Mouse (Mus musculus) spleen, adult 12 weeks (tissue): ENCODE results near the gene Fam204a.

Source experiments
- DNase-seq: peaks from one replicate; pipeline ENCODE4 v3.0.0; 2022; ENCODE audit warnings: low spot score

Gene Fam204a

DNA sequence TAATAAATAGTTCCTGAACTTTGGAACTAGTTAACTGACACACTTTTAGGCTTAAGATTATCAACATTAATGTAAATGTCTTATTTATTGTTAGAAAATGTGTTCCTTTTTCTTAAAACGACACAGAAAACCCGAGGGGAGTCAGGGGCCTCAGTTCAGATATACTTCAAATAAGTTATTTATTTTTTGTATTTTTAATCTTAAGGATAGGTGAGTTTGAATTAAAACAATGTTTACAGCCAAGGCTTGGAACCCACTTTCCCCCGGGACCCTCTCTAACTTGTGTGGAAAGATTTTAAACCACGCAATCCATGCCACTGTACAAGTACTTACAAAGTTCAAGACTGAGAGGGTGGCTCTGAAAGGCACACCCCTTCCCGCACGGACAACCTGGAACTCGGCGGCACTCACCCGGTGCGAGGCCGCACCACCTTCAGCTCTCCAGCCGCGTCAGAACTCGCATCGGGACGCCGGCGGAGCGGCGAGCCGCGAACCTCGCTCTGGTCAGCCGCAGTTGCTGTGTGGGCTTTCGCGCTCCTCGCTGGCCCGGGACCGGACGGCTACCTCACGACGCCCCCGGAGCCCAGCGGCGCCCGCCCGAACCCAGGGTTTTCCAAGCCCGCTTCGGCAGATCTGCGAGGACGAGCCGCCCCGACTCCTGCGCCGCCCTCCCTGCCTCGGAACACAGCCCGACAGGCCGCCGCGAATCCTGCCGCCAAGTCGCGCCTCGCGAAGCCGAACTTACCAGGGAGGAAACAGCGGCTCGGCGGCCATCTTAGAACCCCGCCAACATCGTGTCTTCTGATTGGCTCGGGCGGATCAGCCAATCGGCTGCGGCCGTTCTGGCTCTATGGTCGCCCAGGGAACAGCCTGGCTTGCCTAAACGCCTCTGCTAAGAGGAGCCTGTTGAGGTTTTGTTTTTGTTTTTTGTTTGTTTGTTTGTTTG lies at the start of gene Fam204a:
Fam204a (minus strand) TSS at position 803 of the 946 bp plus-strand sequence.
- DNase-seq = peak; percentile 91

DNA sequence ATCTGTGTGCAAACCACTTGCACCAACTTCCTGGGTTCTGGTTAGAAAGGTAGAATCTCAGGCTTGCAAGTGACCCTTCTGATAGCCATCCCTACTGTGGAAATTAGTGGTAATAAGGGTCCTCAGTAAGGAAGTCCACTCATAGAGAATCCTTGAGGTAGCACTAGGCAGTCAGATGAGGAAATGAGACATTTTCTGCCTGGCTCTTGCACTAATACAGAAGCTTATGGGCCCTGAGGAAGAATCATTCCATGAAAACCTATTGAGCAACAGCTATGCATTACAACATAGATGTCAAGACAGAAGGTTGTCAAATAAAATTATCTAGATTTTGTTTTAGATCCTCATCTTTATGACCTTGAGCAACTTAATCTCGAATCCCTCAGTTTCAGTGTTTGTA lies 39.3 kb upstream of the Fam204a start:
- DNase-seq = no peak

DNA sequence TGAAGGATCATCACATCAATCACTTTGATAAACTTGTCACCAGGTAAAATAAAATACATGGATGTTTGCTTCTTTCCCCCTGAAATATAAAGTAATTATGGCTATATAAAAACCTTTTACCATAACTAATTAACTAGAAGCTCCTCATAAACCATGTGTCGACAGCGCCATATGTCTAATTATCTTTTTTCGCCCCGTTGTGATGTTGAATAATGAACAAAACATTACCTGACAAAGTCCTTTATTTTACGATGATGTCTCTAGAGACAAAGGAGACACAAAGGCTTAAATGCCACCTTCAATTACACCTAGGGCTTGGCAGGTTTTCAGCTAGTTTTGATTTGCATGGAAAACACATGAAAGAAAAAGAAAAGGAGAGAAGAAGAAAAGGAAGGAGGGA lies 34.2 kb upstream of the Fam204a start:
- DNase-seq = no peak

DNA sequence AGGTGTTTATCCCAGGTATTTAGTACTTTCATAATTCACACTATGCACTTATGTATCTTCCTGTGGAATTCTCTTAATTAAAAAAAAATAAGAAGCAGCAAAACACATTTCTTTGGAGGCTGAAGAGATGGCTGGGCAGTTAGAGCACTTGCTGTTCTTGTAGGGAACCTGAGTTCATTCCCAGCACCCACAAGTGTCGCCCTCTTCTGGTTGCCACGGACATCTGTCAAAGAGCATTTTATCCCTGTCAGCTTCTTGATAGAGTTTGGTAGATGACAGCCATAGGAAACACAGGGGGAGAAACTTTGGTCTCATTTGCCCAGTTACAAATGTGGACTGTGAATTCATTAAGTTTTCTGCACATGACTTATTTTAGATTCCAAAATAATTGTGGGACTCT lies 25.5 kb upstream of the Fam204a start:
- DNase-seq = no peak

DNA sequence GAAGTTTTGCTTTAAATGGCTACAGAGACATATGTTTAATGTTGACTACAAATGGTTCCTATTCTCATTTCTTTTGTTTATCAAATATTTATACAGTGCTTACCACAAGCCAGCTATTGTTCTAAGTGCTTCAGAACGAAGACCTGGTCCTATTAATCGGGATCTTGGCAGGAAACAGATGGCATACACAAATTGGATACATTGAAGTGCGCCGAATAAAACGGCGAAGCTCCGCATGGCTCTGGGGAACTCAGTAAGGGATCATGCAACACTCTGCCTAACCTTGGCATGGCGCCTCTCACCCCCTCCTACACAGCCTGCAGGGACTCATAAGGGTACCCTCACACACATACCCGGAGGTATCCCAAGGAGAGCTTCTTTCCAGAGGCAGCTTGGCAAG lies 24.7 kb upstream of the Fam204a start:
- no peak for DNase-seq

DNA sequence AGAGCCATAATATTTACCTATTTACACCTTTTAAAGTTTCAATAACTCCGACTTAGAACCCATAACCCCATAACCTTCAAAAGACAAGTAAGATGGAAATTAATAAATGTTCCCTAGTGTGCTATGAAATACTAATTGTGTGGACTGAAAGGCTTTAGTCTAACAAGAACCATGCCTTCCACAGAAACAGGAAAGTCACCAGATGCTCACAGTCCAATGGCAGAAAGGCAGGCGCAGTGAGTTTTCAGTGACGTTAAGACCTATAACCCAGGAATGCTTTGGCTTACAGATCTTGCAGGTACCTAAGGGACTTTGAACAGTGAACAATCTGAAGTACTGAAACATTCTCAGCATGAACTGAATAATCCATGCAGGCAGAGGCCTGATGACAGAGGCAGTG lies 18.7 kb upstream of the Fam204a start:
- DNase-seq = no peak

DNA sequence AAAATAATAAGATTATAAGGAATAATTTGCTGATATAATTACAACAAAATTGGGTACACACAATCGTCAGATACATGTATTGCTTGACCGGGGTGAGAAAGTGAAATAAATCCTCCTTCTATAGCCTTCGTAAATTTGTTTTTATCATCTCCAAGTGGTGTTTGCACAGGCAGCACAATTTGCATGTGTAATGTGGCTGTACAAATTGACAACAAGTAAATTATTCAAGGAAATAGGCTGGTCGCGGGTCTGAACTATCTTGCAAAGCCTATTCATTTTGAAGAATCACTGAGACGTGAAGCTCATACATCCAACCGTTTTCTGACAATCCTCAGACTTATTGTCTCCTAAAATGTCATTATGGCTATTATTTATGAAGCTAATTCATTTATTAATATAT lies 16.1 kb upstream of the Fam204a start:
- no peak for DNase-seq

DNA sequence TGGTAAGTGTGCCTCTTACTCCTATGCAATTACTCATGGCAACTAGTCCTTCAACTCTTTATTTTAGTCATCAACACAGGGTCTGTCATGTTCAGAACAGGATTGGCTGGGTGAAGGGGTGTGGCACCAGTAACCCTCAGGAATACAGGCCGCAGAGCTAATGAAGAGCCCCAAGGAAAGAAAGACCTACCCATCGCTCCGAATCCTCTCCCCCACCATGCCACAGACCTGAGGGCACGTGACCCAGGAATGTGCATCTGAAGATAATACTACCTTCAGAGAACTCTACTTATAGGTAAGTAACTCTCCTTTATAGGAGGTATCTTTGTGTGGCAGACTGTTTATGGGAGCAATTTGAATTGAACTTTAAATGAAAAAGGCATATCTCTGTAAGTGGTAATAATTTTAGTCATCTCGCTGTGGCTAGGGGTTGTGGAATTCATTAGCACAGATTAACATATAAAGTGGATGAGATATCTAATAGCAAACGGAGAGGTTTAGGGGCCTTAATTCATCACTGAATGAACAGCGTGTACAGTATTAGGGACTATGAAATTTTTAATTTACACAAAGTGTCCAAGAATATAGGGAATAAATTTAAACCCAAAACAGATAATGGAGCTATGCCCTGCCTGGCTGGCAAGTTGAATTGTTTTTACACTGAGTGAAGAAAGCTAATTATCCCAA lies 15.6 kb upstream of the Fam204a start:
- DNase-seq = no peak

DNA sequence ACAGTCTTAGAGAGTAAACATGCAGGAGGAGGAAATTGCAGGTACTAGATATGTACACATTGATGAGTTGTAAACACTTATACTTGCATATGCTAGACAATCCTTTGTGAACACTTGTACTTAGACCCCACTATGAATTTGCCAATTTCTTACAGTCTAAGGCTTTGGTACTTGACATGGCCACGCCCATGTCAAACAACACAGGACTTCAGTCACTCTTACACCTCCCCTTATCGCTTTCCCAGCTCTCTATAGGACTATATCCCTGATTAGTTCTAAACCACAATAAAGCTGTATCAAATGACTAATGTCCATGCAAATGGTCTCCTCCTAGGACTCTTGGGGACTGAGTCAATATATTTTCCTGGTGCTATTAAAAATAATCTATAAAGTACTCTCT lies 5.0 kb upstream of the Fam204a start:
- no peak for DNase-seq

DNA sequence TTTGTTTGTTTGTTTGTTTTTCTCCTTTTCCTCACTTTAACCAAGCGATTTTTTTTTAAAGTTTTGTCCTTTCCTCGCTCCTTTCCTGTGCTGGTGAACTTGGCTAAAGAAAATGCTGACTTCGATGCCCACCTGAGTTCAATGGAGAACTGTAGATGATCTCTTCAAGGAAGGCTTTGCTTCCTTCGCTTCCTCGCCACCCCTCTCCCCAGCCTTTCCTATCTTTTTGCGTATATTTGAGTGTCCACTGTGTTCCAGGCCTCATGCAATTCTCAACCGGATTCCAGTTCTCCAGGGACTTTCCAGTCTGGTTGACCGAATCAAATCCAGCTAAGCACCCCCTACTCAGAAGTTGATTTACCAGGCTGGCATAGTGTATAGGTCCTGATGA lies 339 bp upstream of the Fam204a start:
- no peak for DNase-seq

DNA sequence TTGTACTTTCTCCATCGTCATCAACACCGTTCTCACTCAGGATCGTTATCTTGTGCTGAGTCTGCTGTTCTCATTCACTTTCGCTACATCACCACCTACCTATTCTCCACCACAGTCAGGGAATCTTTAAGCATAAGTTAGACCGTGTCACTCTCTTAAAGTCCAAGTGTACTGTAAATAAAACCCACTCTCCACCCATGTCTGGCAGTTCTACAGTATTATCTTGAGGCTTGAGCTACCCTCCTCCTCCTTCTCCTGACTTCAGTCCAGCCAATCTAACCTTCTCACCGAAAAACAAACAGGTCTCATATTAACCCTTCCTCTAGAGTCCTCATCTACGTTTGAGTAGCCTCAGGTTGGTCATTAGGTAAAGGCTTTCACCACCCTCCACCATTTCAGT lies 7.1 kb downstream of the Fam204a start:
- no peak for DNase-seq

DNA sequence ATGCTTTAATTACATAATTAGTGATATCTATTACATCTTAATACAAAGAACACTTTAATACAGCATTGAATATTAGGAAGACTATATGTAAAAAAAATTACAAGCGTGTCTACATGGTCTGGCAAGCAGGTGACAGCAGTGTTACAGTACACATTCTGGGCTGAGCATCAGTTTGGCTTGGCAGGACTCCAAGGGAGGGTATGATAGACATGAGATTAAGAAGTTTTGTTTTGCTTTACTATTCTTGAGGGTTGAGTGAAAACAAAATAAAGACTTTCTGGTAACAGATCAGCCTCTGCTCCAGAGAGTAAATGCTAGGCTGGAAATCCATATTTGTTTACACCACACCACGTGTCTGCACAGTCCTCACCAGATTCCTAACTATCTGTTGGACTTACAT lies 8.5 kb downstream of the Fam204a start:
- DNase-seq = no peak

DNA sequence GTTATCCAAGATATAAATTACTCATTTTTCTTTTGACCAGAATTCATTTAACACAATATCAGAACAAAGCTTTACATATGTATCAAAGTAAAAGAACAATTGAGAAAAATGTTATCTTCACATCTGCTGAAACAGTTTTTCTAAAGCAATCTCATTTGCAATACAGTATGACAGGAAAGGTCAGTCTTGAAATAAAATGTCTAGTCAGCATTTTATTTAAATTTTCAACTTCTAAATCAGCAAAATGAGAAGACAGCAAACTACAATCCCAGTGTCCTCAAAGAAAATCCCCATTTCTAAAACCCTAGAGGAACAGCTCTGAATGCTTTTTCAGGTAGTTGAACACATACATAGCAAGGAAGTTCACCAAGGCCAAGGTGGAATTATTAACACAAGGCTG lies 18.3 kb downstream of the Fam204a start:
- no peak for DNase-seq

DNA sequence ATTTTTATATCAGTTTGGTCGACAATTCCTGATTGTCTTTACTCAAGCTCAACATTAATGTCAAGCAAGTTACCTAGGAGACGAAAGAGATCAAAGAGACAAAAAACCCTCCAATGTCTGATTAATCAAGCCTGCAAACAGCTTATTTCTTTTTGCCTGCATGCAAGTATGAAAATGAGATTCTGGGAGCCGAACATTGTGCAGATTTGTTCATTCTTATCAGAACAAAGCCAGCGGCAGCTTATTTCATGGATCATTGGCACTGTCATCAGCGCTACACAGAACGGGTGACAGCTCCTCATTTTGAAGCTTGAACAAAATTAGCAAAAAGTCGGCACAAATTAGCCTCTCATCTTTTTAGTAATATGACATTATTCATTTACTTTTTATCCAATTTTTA lies 22.3 kb downstream of the Fam204a start:
- DNase-seq = no peak

DNA sequence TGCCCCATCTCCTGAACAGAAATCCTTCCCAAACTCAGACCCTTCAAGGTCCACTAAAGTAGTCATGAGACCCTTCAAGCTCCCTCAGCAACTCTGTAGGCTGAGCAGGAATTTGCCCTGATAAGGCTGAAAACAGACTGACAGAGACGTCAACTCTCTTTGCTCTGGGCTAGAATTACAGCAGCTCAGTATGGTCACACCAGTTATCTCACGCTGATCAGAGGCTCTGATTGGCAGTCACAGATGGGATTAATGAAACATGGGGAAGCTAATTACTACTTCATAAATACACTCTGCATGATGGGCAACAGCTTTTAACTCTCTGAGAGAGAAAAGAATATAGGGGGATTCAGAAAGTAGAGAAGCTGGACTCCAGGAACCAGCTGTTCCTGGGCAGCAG lies 26.2 kb downstream of the Fam204a start:
- DNase-seq = no peak

DNA sequence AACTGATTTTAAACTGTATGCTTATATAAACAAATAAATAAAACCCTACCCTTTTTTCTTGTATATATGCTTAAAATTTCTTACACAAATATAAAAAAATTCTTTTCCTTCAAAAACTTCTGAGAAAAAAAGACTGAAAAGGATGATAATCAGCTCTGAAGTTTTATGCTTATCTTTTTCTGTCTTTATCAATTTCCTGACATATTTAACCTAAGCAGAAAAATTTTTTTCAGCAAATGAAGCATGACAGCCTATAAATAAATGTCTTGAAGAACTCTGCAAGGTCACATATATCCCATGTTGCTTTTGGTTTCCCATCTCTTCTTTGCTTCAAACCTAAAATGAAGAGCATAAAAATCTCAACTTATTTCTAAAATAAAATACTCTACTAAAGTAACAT lies 27.3 kb downstream of the Fam204a start:
- no peak for DNase-seq

DNA sequence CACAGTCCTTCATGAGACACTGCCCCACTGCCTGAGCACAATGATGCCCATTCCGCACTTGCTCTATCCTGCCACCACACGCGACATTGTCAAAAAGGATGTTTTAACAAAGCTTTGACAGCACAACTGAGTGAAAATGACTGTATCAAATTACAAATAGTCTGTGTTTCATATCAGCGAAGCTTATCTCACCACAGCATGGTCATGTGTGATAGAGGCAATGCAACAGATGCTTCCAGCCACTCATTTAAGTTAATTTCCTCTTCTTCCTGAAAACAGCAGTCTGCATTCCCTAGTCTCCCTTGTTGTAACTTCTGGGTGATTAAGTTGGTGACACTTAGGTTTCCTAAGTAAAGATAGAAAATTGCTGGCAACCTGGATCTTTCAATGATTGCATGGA lies 33.7 kb downstream of the Fam204a start:
- no peak for DNase-seq

DNA sequence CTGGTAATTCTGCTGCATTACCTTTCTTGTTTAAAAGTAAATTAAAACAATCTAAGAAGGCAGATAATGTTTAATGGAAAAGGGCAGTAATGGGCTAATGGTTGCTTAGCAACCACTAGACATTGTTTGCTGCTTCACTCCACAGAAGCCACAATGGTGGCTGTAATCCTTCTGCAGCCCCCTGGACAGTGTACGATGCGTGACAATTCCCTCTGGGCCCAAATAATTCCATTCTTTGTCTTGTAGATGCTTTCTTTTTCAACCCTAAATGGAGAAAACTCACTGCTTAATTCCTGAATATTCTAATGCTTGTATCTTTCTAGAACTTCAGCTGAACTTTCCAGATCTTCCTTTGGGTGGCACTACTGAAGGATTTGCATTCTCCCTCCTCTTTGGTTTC lies 37.3 kb downstream of the Fam204a start:
- no peak for DNase-seq

DNA sequence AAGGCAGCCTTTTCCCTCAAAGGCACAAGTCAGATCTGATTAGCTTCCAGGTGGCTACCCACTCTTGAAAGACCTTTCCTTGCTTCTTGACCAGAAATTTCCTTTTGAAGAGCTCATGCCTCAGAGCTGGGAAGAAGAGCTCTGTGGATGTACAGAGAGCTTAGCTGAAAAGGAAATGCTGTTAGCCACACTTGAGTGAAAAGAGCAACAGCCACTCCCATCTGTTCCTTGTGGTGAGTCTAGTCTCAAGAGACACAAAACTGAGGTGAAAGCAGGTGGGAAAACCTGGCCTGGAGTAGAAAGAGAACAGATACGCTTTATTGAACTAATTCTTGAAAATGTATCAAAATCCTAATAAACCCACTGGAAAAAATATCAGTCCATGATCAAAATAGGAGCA lies 43.6 kb downstream of the Fam204a start:
- DNase-seq = peak; percentile 7

DNA sequence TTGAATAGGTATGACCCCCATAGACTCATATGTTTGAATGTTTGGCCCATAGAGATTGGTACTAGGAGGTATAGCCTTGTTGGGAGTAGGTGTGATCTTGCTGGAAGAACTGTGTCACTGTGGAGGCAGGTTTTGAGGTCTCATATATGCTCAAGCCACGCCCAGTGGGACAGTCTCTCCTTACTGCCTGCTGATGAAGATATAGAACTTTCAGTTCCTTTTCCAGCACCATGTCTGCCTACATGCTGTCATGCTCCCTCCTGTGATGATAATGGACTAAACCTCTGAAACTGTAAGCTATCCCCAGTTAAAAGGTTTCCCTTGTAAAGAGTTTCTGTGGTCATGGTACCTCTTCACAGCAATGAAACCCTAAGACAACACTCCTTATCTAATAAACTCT lies 44.3 kb downstream of the Fam204a start:
- DNase-seq = no peak

DNA sequence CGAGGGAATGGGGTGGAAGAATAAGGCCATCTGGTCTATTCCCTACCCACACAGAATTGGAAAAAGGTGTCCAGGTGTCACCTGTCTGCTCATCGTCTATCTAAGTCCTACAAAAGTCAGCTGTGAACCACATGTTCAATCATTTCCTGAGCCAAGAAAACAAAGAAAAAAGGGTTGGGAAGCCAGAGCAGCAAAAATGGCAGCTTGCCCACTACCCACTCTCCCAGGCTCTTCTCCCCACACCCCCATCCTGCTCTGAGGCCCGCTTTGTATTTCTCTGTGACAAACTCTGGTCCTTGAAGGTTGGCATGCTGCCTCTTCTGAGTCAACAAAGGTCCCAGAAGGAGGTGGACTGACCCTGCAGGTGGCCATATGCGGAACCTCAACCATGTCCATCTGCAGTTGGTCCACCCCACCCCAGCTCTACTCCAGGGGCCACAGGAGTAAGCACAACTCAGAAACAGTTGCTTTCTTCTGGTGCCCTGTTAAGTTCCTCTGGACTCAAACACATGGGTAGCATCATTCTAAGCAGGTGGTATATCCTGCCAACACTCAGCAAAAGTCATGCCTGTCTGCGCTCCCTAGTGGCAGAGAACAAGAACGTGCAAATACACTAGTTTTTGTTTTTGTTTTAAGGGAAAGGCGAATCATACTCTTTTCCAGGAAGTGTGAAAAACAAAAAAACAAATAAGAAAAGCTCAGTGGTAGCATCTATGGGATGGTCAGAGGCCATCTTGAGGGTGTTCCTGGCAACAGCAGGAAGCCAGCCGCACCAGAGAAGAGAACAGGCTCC lies 47.5 kb downstream of the Fam204a start:
- no peak for DNase-seq

DNA sequence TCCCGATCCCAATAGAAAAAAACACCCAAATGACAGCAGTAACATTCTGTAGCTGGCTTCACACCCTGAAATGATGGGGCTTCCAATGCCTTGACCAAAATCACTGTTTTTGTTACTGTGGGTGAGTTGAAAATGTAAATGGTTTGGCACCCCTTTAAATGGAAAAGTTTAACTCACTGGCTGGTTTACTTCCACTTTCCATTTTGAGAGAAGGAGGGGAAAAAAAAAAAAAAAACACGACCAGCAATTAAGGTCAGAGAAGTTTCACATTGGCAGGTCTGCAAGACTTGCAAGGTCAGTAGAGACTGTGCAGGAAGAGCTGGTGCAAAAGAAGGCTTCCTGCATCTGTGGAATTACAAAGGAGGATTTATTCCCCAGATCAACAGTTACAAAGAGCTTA lies 61.1 kb downstream of the Fam204a start:
- DNase-seq = no peak
